Mouse (Mus musculus): ENCODE measurements at regions not wholly inside any gene's neighbourhood (a gene's known extent, or its start where the extent isn't known, plus 50 kb on each side); places are given as distances from the start of the nearest gene placed in this dataset.

- Histone ChIP-seq H3K4me2 (ENCODE audit: low read depth, low read length) (no peak overlapping the region), H3K36me3 (ENCODE audit: insufficient read depth, low read length) (no peaks in the 10 kb centered on the region), H3K27ac (no peak overlapping the region), H3K27me3 (ENCODE audit: insufficient read depth, low read length) (no peaks in the 10 kb centered on the region), H3K9ac (replicated peaks; ENCODE audit: low read length) (no peak overlapping the region), H3K9me3 (ENCODE audit: low read length) (no peaks in the 10 kb centered on the region), H3K4me3 (ENCODE audit: low read length) (no peak overlapping the region), H3K4me1 (ENCODE audit: insufficient read depth, low read length) (no peaks in the 10 kb centered on the region)
- TF ChIP-seq CTCF (IDR thresholded peaks at IDR 0.05; ENCODE audit: low read depth) = no peak
- 59% methylated on average over 2 of the region's 2 CpGs for WGBS
- DNase-seq (ENCODE audit: low spot score) (no peak), ATAC-seq (no peak)
Measured at GRCm38 (mm10) chr10:6053207-6053606, 131.0 kb upstream of the Rgs17 start.

GRCm38 (mm10) chr10:6043358-6043757 lies 121.2 kb upstream of the Rgs17 start:
- no peaks in the 10 kb centered on the region for H3K36me3 ChIP-seq (ENCODE audit: insufficient read depth, low read length)
- TF ChIP-seq CTCF (IDR thresholded peaks at IDR 0.05; ENCODE audit: low read depth) = no peak
- no peak overlapping the region for H3K4me2 ChIP-seq (ENCODE audit: low read depth, low read length)
- H3K4me3 ChIP-seq (ENCODE audit: low read length) = no peak overlapping the region
- H3K27me3 ChIP-seq (ENCODE audit: insufficient read depth, low read length) = no peaks in the 10 kb centered on the region
- H3K9me3 ChIP-seq (ENCODE audit: low read length) = no peaks in the 10 kb centered on the region
- no peak overlapping the region for H3K9ac ChIP-seq (replicated peaks; ENCODE audit: low read length)
- WGBS = 59% methylated on average over 5 of the region's 5 CpGs
- no peaks in the 10 kb centered on the region for H3K4me1 ChIP-seq (ENCODE audit: insufficient read depth, low read length)
- H3K27ac ChIP-seq = no peak overlapping the region
- no peak for DNase-seq (ENCODE audit: low spot score)
- no peak for ATAC-seq

- 68% methylated on average over 4 of the region's 4 CpGs for WGBS
- ATAC-seq (no peak), DNase-seq (ENCODE audit: low spot score) (no peak)
- TF ChIP-seq CTCF (IDR thresholded peaks at IDR 0.05; ENCODE audit: low read depth) = no peak
- no peak overlapping the region for H3K4me3 ChIP-seq (ENCODE audit: low read length)
- no peaks in the 10 kb centered on the region for H3K9me3 ChIP-seq (ENCODE audit: low read length)
- H3K4me2 ChIP-seq (ENCODE audit: low read depth, low read length) = no peak overlapping the region
- no peak overlapping the region for H3K9ac ChIP-seq (replicated peaks; ENCODE audit: low read length)
- no peaks in the 10 kb centered on the region for H3K27me3 ChIP-seq (ENCODE audit: insufficient read depth, low read length)
- H3K4me1 ChIP-seq (ENCODE audit: insufficient read depth, low read length) = no peaks in the 10 kb centered on the region
- H3K27ac ChIP-seq = no peak overlapping the region
- no peaks in the 10 kb centered on the region for H3K36me3 ChIP-seq (ENCODE audit: insufficient read depth, low read length)
Measured at GRCm38 (mm10) chr10:6039771-6040170, 117.6 kb upstream of the Rgs17 start.

- Histone ChIP-seq H3K4me2 (ENCODE audit: low read depth, low read length) (peak overlapping the region; percentile 33), H3K27me3 (ENCODE audit: insufficient read depth, low read length) (no peaks in the 10 kb centered on the region), H3K9ac (replicated peaks; ENCODE audit: low read length) (no peak overlapping the region), H3K4me3 (ENCODE audit: low read length) (no peak overlapping the region), H3K27ac (no peak overlapping the region), H3K4me1 (ENCODE audit: insufficient read depth, low read length) (no peaks in the 10 kb centered on the region), H3K36me3 (ENCODE audit: insufficient read depth, low read length) (no peaks in the 10 kb centered on the region), H3K9me3 (ENCODE audit: low read length) (no peaks in the 10 kb centered on the region)
- ATAC-seq (peak; percentile 81), DNase-seq (ENCODE audit: low spot score) (peak; percentile 88)
- peak; percentile 97 for TF ChIP-seq CTCF (IDR thresholded peaks at IDR 0.05; ENCODE audit: low read depth)
- 24% methylated on average over 25 of the region's 25 CpGs for WGBS
Measured at GRCm38 (mm10) chr10:6035792-6036487, 113.7 kb upstream of the Rgs17 start.

GRCm38 (mm10) chr10:6032469-6032868 lies 110.3 kb upstream of the Rgs17 start:
- no peak overlapping the region for H3K4me2 ChIP-seq (ENCODE audit: low read depth, low read length)
- DNase-seq (ENCODE audit: low spot score) = no peak
- H3K4me1 ChIP-seq (ENCODE audit: insufficient read depth, low read length) = no peaks in the 10 kb centered on the region
- TF ChIP-seq CTCF (IDR thresholded peaks at IDR 0.05; ENCODE audit: low read depth) = no peak
- no peaks in the 10 kb centered on the region for H3K27me3 ChIP-seq (ENCODE audit: insufficient read depth, low read length)
- no peak for ATAC-seq
- no peak overlapping the region for H3K27ac ChIP-seq
- H3K9me3 ChIP-seq (ENCODE audit: low read length) = no peaks in the 10 kb centered on the region
- no peak overlapping the region for H3K9ac ChIP-seq (replicated peaks; ENCODE audit: low read length)
- WGBS = 72% methylated on average over 4 of the region's 4 CpGs
- H3K36me3 ChIP-seq (ENCODE audit: insufficient read depth, low read length) = no peaks in the 10 kb centered on the region
- H3K4me3 ChIP-seq (ENCODE audit: low read length) = no peak overlapping the region

- ATAC-seq (no peak), DNase-seq (ENCODE audit: low spot score) (no peak)
- 51% methylated on average over 1 of the region's 1 CpGs for WGBS
- H3K4me1 ChIP-seq (ENCODE audit: insufficient read depth, low read length) = no peaks in the 10 kb centered on the region
- H3K27me3 ChIP-seq (ENCODE audit: insufficient read depth, low read length) = no peaks in the 10 kb centered on the region
- TF ChIP-seq CTCF (IDR thresholded peaks at IDR 0.05; ENCODE audit: low read depth) = no peak
- H3K27ac ChIP-seq = no peak overlapping the region
- no peak overlapping the region for H3K9ac ChIP-seq (replicated peaks; ENCODE audit: low read length)
- H3K9me3 ChIP-seq (ENCODE audit: low read length) = no peaks in the 10 kb centered on the region
- no peak overlapping the region for H3K4me3 ChIP-seq (ENCODE audit: low read length)
- no peaks in the 10 kb centered on the region for H3K36me3 ChIP-seq (ENCODE audit: insufficient read depth, low read length)
- no peak overlapping the region for H3K4me2 ChIP-seq (ENCODE audit: low read depth, low read length)
Measured at GRCm38 (mm10) chr10:6027551-6027950, 105.4 kb upstream of the Rgs17 start.

- TF ChIP-seq CTCF (IDR thresholded peaks at IDR 0.05; ENCODE audit: low read depth) = no peak
- no peak overlapping the region for H3K4me2 ChIP-seq (ENCODE audit: low read depth, low read length)
- 59% methylated on average over 5 of the region's 5 CpGs for WGBS
- DNase-seq (ENCODE audit: low spot score) (no peak), ATAC-seq (no peak)
- no peaks in the 10 kb centered on the region for H3K9me3 ChIP-seq (ENCODE audit: low read length)
- no peak overlapping the region for H3K27ac ChIP-seq
- no peaks in the 10 kb centered on the region for H3K36me3 ChIP-seq (ENCODE audit: insufficient read depth, low read length)
- no peaks in the 10 kb centered on the region for H3K27me3 ChIP-seq (ENCODE audit: insufficient read depth, low read length)
- H3K4me1 ChIP-seq (ENCODE audit: insufficient read depth, low read length) = no peaks in the 10 kb centered on the region
- no peak overlapping the region for H3K9ac ChIP-seq (replicated peaks; ENCODE audit: low read length)
- H3K4me3 ChIP-seq (ENCODE audit: low read length) = no peak overlapping the region
Measured at GRCm38 (mm10) chr10:6026317-6026716, 104.1 kb upstream of the Rgs17 start.

All from hindbrain, postnatal 0 days (tissue).